Comparison of ENCODE assay signal across 18 mouse cellular contexts in genomic region chr19:5150358-5150757, GRCm38 (mm10). TPM values are rescaled to one million over a fixed set of nuclear protein-coding genes. Genes with fewer than 3 reads are reported as not detected.
DNase-seq lines count a peak whose midpoint lies in the region; ATAC-seq lines count a peak whose summit lies in the region.
"Had no signal": no experiment of that assay in that cellular context is flagged by ENCODE, and none has a peak within 500 bp of the region (broad histone marks: within the 10 kb centered on the region; RNA-seq: fewer than 3 reads in every experiment).

No protein-coding gene starts in this region.

- no peaks in the 10 kb centered on the region for H3K9me3 ChIP-seq in forebrain, embryonic 15.5 days
- H3K9me3 ChIP-seq: hindbrain, embryonic 15.5 days; neural tube, embryonic 12.5 days had no signal

- no peak overlapping the region for H3K27ac ChIP-seq in forebrain, embryonic 15.5 days (replicated peaks)
- H3K27ac ChIP-seq: macrophage; neural tube, embryonic 12.5 days had no signal

- no peak for ATAC-seq in forebrain, embryonic 15.5 days (replicated peaks)
- ATAC-seq: forebrain, embryonic 14.5 days; midbrain, embryonic 16.5 days had no signal

- H3K27me3 ChIP-seq in forebrain, embryonic 15.5 days: no peaks in the 10 kb centered on the region
- H3K27me3 ChIP-seq: hindbrain, embryonic 15.5 days; neural tube, embryonic 12.5 days had no signal

- peaks cover 23% of the 10 kb centered on the region for H3K36me3 ChIP-seq in forebrain, embryonic 15.5 days

- DNase-seq in cerebellum, adult 18-20 months: peak; percentile 56 to 58
- no peak for DNase-seq in cerebellum, postnatal 4 days (ENCODE audit: low spot score in 2 of 2)
- DNase-seq in cerebellum, adult 9-11 months: peak; percentile 74
- DNase-seq in layer of hippocampus, adult 8-10 months (ENCODE audit: low spot score in 2 of 2): peak; percentile 64 to 80
- DNase-seq in left cerebral cortex, postnatal 36 days (ENCODE audit: low spot score in 2 of 2): peak; percentile 73 to 80
- no peak for DNase-seq in thymus, adult 18-20 months
- no peak for DNase-seq in adrenal gland, adult 2 months
- DNase-seq: kidney, adult 18-20 months; kidney, postnatal 4 days; liver; lung, adult 2 months; thymus, adult 2 months had no signal

- H3K9ac ChIP-seq in forebrain, embryonic 15.5 days (replicated peaks): no peak overlapping the region
- H3K9ac ChIP-seq: hindbrain, embryonic 15.5 days; neural tube, embryonic 12.5 days had no signal

- no peak overlapping the region for H3K4me2 ChIP-seq in forebrain, embryonic 15.5 days (replicated peaks)
- H3K4me2 ChIP-seq: hindbrain, embryonic 15.5 days; neural tube, embryonic 12.5 days had no signal

- H3K4me1 ChIP-seq in forebrain, embryonic 15.5 days: no peaks in the 10 kb centered on the region
- H3K4me1 ChIP-seq: neural tube, embryonic 12.5 days had no signal

- 94% methylated on average over 6 of the region's 6 CpGs for WGBS in forebrain, embryonic 15.5 days

- intact Hi-C loops in left cerebral cortex, postnatal 36 days (cut with DNase I): loop anchor here (1.0 to 5.0 kb wide), 2 partner anchors 55 to 122 kb away; partner anchors contain the start of gene Pacs1

- H3K4me3 ChIP-seq in forebrain, embryonic 15.5 days: no peak overlapping the region
- H3K4me3 ChIP-seq: hindbrain, embryonic 15.5 days; neural tube, embryonic 12.5 days had no signal

RNA-seq across cellular contexts. Expression of gene Klc2, which starts 32.0 kb away (rescaled TPM):
- 100 to 1,000 TPM; 215 to 240 (median 227) TPM for total RNA-seq in layer of hippocampus, adult 8-10 months (2022)
- 100 to 1,000 TPM; 255 to 284 TPM for total RNA-seq in left cerebral cortex, postnatal 36 days (2021)
- 47.0 and 50.9 TPM in 2 replicates for polyA plus RNA-seq in forebrain, embryonic 15.5 days (2015; fragmentation: Nextera tagmentation; extraction: Ambion mirVana)
- total RNA-seq in adrenal gland, adult 2 months (2021): 10 to 100 TPM; 44.2 to 48.1 TPM
- 95.3 and 101 TPM in 2 replicates for polyA plus RNA-seq in adrenal gland, adult 2 months (2012; rRNA removed)

RNA-seq across cellular contexts. Expression of gene Rab1b, which starts 43.5 kb away (rescaled TPM):
- 100 to 1,000 TPM; 154 to 165 (median 160) TPM for total RNA-seq in layer of hippocampus, adult 8-10 months (2022)
- 100 to 1,000 TPM; 141 to 170 TPM for total RNA-seq in left cerebral cortex, postnatal 36 days (2021)
- 243 and 248 TPM in 2 replicates for polyA plus RNA-seq in forebrain, embryonic 15.5 days (2015; fragmentation: Nextera tagmentation; extraction: Ambion mirVana)
- 100 to 1,000 TPM; 166 to 194 TPM for total RNA-seq in adrenal gland, adult 2 months (2021)
- polyA plus RNA-seq in adrenal gland, adult 2 months (2012; rRNA removed): 335 and 337 TPM in 2 replicates

RNA-seq across cellular contexts. Expression of gene Cnih2, which starts 52.0 kb away (rescaled TPM):
- 100 to 1,000 TPM; 417 to 436 (median 422) TPM for total RNA-seq in layer of hippocampus, adult 8-10 months (2022)
- 100 to 1,000 TPM; 260 to 267 TPM for total RNA-seq in left cerebral cortex, postnatal 36 days (2021)
- 324 and 348 TPM in 2 replicates for polyA plus RNA-seq in forebrain, embryonic 15.5 days (2015; fragmentation: Nextera tagmentation; extraction: Ambion mirVana)
- 1 to 10 TPM; 1.2 to 2.4 TPM for total RNA-seq in adrenal gland, adult 2 months (2021)
- 7.1 and 13.2 TPM in 2 replicates for polyA plus RNA-seq in adrenal gland, adult 2 months (2012; rRNA removed)
- polyA plus RNA-seq: macrophage had no signal

Comparison
In these comparisons a context has a peak if more than half of its experiments do, and no peak if none do; other contexts are left out.
1. DNase-seq: peak in cerebellum, adult 18-20 months (2 of 2), cerebellum, adult 9-11 months (single experiment), layer of hippocampus, adult 8-10 months (2 of 2) and left cerebral cortex, postnatal 36 days (2 of 2); none in cerebellum, postnatal 4 days (0 of 2), thymus, adult 18-20 months (0 of 2) and adrenal gland, adult 2 months (single experiment).
2. RNA of gene Klc2, which starts 32.0 kb away (total RNA-seq): 255 to 284 TPM in left cerebral cortex, postnatal 36 days and 215 to 240 TPM in layer of hippocampus, adult 8-10 months; 44.2 to 48.1 TPM in adrenal gland, adult 2 months; every median in the first group is over 4 times any median in the second.
3. RNA of gene Cnih2, which starts 52.0 kb away (total RNA-seq): 417 to 436 TPM in layer of hippocampus, adult 8-10 months and 260 to 267 TPM in left cerebral cortex, postnatal 36 days; 1.2 to 2.4 TPM in adrenal gland, adult 2 months; every median in the first group is over 10 times any median in the second.